Mouse (Mus musculus): ENCODE results near the gene Jph4. TPM values are rescaled to one million over a fixed set of nuclear protein-coding genes. Genes with fewer than 3 reads are reported as not detected.

The Jph4 gene
- polyA plus RNA-seq, 1 experiment = not detected

- TF ChIP-seq CTCF (IDR thresholded peaks at IDR 0.05; ENCODE audit: control insufficient read depth, insufficient read depth, insufficient read length) = no peak
- TF ChIP-seq MYOG (IDR thresholded peaks at IDR 0.05; ENCODE audit: control insufficient read depth, extremely low read depth, insufficient read length) = no peak
- TF ChIP-seq MAX (IDR thresholded peaks at IDR 0.05) = no peak
- TF ChIP-seq CEBPB (IDR thresholded peaks at IDR 0.05; ENCODE audit: low read depth) = no peak
- no peak for TF ChIP-seq MYOD1 (IDR thresholded peaks at IDR 0.05; ENCODE audit: control insufficient read depth, insufficient read length, low read depth)
- TF ChIP-seq USF1 (IDR thresholded peaks at IDR 0.05; ENCODE audit: low read depth) = no peak
- no peak for TF ChIP-seq FOSL1 (IDR thresholded peaks at IDR 0.05; ENCODE audit: insufficient read depth, low read length, poor library complexity, severe bottlenecking)
- Histone ChIP-seq H3K79me2 (ENCODE audit: control insufficient read depth, insufficient read depth) (no peaks in the 10 kb centered on the region), H3K36me3 (ENCODE audit: control insufficient read depth, insufficient read depth) (no peaks in the 10 kb centered on the region), H3ac (ENCODE audit: control insufficient read depth, insufficient read length, low read depth) (no peak overlapping the region), H3K79me3 (ENCODE audit: low read depth) (no peaks in the 10 kb centered on the region), H3K27me3 (ENCODE audit: control insufficient read depth, insufficient read depth, insufficient read length) (no peaks in the 10 kb centered on the region), H3K4me3 (ENCODE audit: insufficient read depth, poor library complexity, severe bottlenecking) (no peak overlapping the region)
These were observed 56.8 kb downstream of the Jph4 start for GRCm38 (mm10) chr14:55059931-55060330.

- Histone ChIP-seq H3K36me3 (ENCODE audit: control insufficient read depth, insufficient read depth) (no peaks in the 10 kb centered on the region), H3K79me2 (ENCODE audit: control insufficient read depth, insufficient read depth) (no peaks in the 10 kb centered on the region), H3K4me3 (ENCODE audit: insufficient read depth, poor library complexity, severe bottlenecking) (no peak overlapping the region), H3K79me3 (ENCODE audit: low read depth) (no peaks in the 10 kb centered on the region), H3K27me3 (ENCODE audit: control insufficient read depth, insufficient read depth, insufficient read length) (no peaks in the 10 kb centered on the region), H3ac (ENCODE audit: control insufficient read depth, insufficient read length, low read depth) (no peak overlapping the region)
- TF ChIP-seq CEBPB (IDR thresholded peaks at IDR 0.05; ENCODE audit: low read depth) = no peak
- no peak for TF ChIP-seq MAX (IDR thresholded peaks at IDR 0.05)
- TF ChIP-seq CTCF (IDR thresholded peaks at IDR 0.05; ENCODE audit: control insufficient read depth, insufficient read depth, insufficient read length) = no peak
These were observed 57.7 kb downstream of the Jph4 start for GRCm38 (mm10) chr14:55059009-55059408.

Other genes with a start within 250 kb of the Jph4 start
- gene Homez, start 246.0 kb downstream of the Jph4 start, polyA plus RNA-seq (2012; fragmentation: generic; extraction: Trizol) = 1.3 TPM
- 1.1 TPM for gene Ppp1r3e, start 239.4 kb downstream of the Jph4 start, polyA plus RNA-seq (2012; fragmentation: generic; extraction: Trizol)
- 16.5 TPM for gene Bcl2l2, start 233.6 kb downstream of the Jph4 start, polyA plus RNA-seq (2012; fragmentation: generic; extraction: Trizol)
- gene Gm20521, start 233.5 kb downstream of the Jph4 start, polyA plus RNA-seq (2012; fragmentation: generic; extraction: Trizol) = 0.49 TPM
- 146 TPM for gene Pabpn1, start 224.4 kb downstream of the Jph4 start, polyA plus RNA-seq (2012; fragmentation: generic; extraction: Trizol)
- gene Slc22a17, start 203.8 kb downstream of the Jph4 start, polyA plus RNA-seq (2012; fragmentation: generic; extraction: Trizol) = 0.27 TPM
- gene Efs, start 190.8 kb downstream of the Jph4 start, polyA plus RNA-seq (2012; fragmentation: generic; extraction: Trizol) = 0.16 TPM
- gene Il25, start 184.2 kb downstream of the Jph4 start, polyA plus RNA-seq (2012; fragmentation: generic; extraction: Trizol) = not detected
- gene Cmtm5, start 180.7 kb downstream of the Jph4 start, polyA plus RNA-seq (2012; fragmentation: generic; extraction: Trizol) = not detected
- gene Myh6, start 150.0 kb downstream of the Jph4 start, polyA plus RNA-seq (2012; fragmentation: generic; extraction: Trizol) = 0.02 TPM
- gene Gm17428, start 140.0 kb downstream of the Jph4 start, polyA plus RNA-seq (2012; fragmentation: generic; extraction: Trizol) = not detected
- 0.11 TPM for gene Myh7, start 122.3 kb downstream of the Jph4 start, polyA plus RNA-seq (2012; fragmentation: generic; extraction: Trizol)
- 56.0 TPM for gene Ngdn, start 101.5 kb downstream of the Jph4 start, polyA plus RNA-seq (2012; fragmentation: generic; extraction: Trizol)
- gene Zfhx2, start 24.6 kb downstream of the Jph4 start, polyA plus RNA-seq (2012; fragmentation: generic; extraction: Trizol) = 0.63 TPM
- 11.5 TPM for gene Thtpa, start 22.2 kb downstream of the Jph4 start, polyA plus RNA-seq (2012; fragmentation: generic; extraction: Trizol)
- 3.9 TPM for gene Ap1g2, start 10.3 kb downstream of the Jph4 start, polyA plus RNA-seq (2012; fragmentation: generic; extraction: Trizol)
- gene Dhrs2, start 105.1 kb upstream of the Jph4 start, polyA plus RNA-seq (2012; fragmentation: generic; extraction: Trizol) = not detected